Mouse (Mus musculus): Measurements from ENCODE around the gene Plekha7. TPM values are rescaled to one million over a fixed set of nuclear protein-coding genes. Genes with fewer than 3 reads are reported as not detected.

The Plekha7 gene
- total RNA-seq, 1 experiment: 38.0 TPM

- peaks cover 14% of the 10 kb centered on the region; the same call in 1 of the 2 replicates for H3K36me3 ChIP-seq (ENCODE audit: control insufficient read depth, insufficient read depth, low read length, poor library complexity, severe bottlenecking)
- DNase-seq (ENCODE audit: low read depth, low spot score): no peak
- H3K4me3 ChIP-seq (ENCODE audit: insufficient read depth in 1 of 2, low read depth in 1 of 2, low read length in 2 of 2, poor library complexity in 1 of 2, severe bottlenecking in 1 of 2): no peak overlapping the region
- no peaks in the 10 kb centered on the region for H3K9me3 ChIP-seq (ENCODE audit: control insufficient read depth, insufficient read depth, low read depth, low read length)
- peaks cover 2 to 30% of the 10 kb centered on the region in 2 experiments; a peak in 2 of 4 replicates for H3K4me1 ChIP-seq (ENCODE audit: control insufficient read depth in 2 of 2, insufficient read depth in 2 of 2, low read length in 2 of 2, poor library complexity in 1 of 2)
- no peak overlapping the region for H3K27ac ChIP-seq (ENCODE audit: insufficient read depth, low read depth, low read length, poor library complexity, severe bottlenecking)
- H3K9ac ChIP-seq (ENCODE audit: insufficient read depth, low read depth, low read length, poor library complexity, severe bottlenecking): no peak overlapping the region
- TF ChIP-seq CHD2 (IDR thresholded peaks at IDR 0.05; ENCODE audit: low read depth, low read length) (no peak), ZNF384 (IDR thresholded peaks at IDR 0.05; ENCODE audit: low read depth, low read length) (no peak), MAFK (IDR thresholded peaks at IDR 0.05; ENCODE audit: insufficient read depth, low read depth, low read length) (no peak), ZC3H11A (IDR thresholded peaks at IDR 0.05; ENCODE audit: borderline replicate concordance, low read depth, low read length) (no peak)
- in situ Hi-C loops (cut with MboI; ENCODE audit: low sequenced_read_pairs in 2 of 2, unreplicated experiment in 2 of 2): no loop called here
These were observed 120.7 kb downstream of the Plekha7 start for GRCm38 (mm10) chr7:116187521-116187920.

- H3K4me1 ChIP-seq (ENCODE audit: control insufficient read depth in 2 of 2, insufficient read depth in 2 of 2, low read length in 2 of 2, poor library complexity in 1 of 2): peaks cover 2 to 30% of the 10 kb centered on the region in 2 experiments; a peak in 2 of 4 replicates
These were observed 121.3 kb downstream of the Plekha7 start for GRCm38 (mm10) chr7:116186847-116187246.

GRCm38 (mm10) chr7:116186156-116186555 lies 122.0 kb downstream of the Plekha7 start:
- TF ChIP-seq CHD2 (IDR thresholded peaks at IDR 0.05; ENCODE audit: low read depth, low read length) (no peak), ZC3H11A (IDR thresholded peaks at IDR 0.05; ENCODE audit: borderline replicate concordance, low read depth, low read length) (no peak), MAFK (IDR thresholded peaks at IDR 0.05; ENCODE audit: insufficient read depth, low read depth, low read length) (no peak), HCFC1 (IDR thresholded peaks at IDR 0.05; ENCODE audit: borderline replicate concordance, insufficient read depth, low read length) (no peak), ZNF384 (IDR thresholded peaks at IDR 0.05; ENCODE audit: low read depth, low read length) (no peak)
- in situ Hi-C loops (cut with MboI; ENCODE audit: low sequenced_read_pairs in 2 of 2, unreplicated experiment in 2 of 2): no loop called here
- H3K36me3 ChIP-seq (ENCODE audit: control insufficient read depth, insufficient read depth, low read length, poor library complexity, severe bottlenecking): peaks cover 18% of the 10 kb centered on the region; the same call in 1 of the 2 replicates
- no peak for DNase-seq (ENCODE audit: low read depth, low spot score)
- H3K9ac ChIP-seq (ENCODE audit: insufficient read depth, low read depth, low read length, poor library complexity, severe bottlenecking): no peak overlapping the region
- H3K4me3 ChIP-seq (ENCODE audit: insufficient read depth in 1 of 2, low read depth in 1 of 2, low read length in 2 of 2, poor library complexity in 1 of 2, severe bottlenecking in 1 of 2): no peak overlapping the region
- H3K4me1 ChIP-seq (ENCODE audit: control insufficient read depth in 2 of 2, insufficient read depth in 2 of 2, low read length in 2 of 2, poor library complexity in 1 of 2): peaks cover 2 to 25% of the 10 kb centered on the region in 2 experiments; a peak in 2 of 4 replicates
- H3K27ac ChIP-seq (ENCODE audit: insufficient read depth, low read depth, low read length, poor library complexity, severe bottlenecking): no peak overlapping the region
- no peaks in the 10 kb centered on the region for H3K9me3 ChIP-seq (ENCODE audit: control insufficient read depth, insufficient read depth, low read depth, low read length)

More at GRCm38 (mm10) chr7:116186847-116187246, 121.3 kb downstream of the Plekha7 start:
- Histone ChIP-seq H3K4me3 (ENCODE audit: insufficient read depth in 1 of 2, low read depth in 1 of 2, low read length in 2 of 2, poor library complexity in 1 of 2, severe bottlenecking in 1 of 2) (no peak overlapping the region), H3K27ac (ENCODE audit: insufficient read depth, low read depth, low read length, poor library complexity, severe bottlenecking) (no peak overlapping the region), H3K36me3 (ENCODE audit: control insufficient read depth, insufficient read depth, low read length, poor library complexity, severe bottlenecking) (peaks cover 16% of the 10 kb centered on the region; the same call in 1 of the 2 replicates), H3K9me3 (ENCODE audit: control insufficient read depth, insufficient read depth, low read depth, low read length) (no peaks in the 10 kb centered on the region), H3K9ac (ENCODE audit: insufficient read depth, low read depth, low read length, poor library complexity, severe bottlenecking) (no peak overlapping the region)
- in situ Hi-C loops (cut with MboI; ENCODE audit: low sequenced_read_pairs in 2 of 2, unreplicated experiment in 2 of 2): no loop called here
- no peak for DNase-seq (ENCODE audit: low read depth, low spot score)
- TF ChIP-seq MAFK (IDR thresholded peaks at IDR 0.05; ENCODE audit: insufficient read depth, low read depth, low read length): no peak
- TF ChIP-seq CHD2 (IDR thresholded peaks at IDR 0.05; ENCODE audit: low read depth, low read length): no peak

- Histone ChIP-seq H3K36me3 (ENCODE audit: control insufficient read depth, insufficient read depth, low read length, poor library complexity, severe bottlenecking) (peaks cover 24% of the 10 kb centered on the region; the same call in 1 of the 2 replicates), H3K4me3 (ENCODE audit: insufficient read depth in 1 of 2, low read depth in 1 of 2, low read length in 2 of 2, poor library complexity in 1 of 2, severe bottlenecking in 1 of 2) (no peak overlapping the region), H3K9ac (ENCODE audit: insufficient read depth, low read depth, low read length, poor library complexity, severe bottlenecking) (no peak overlapping the region), H3K4me1 (ENCODE audit: control insufficient read depth in 2 of 2, insufficient read depth in 2 of 2, low read length in 2 of 2, poor library complexity in 1 of 2) (peaks cover 0 to 22% of the 10 kb centered on the region in 2 experiments; a peak in 2 of 4 replicates), H3K9me3 (ENCODE audit: control insufficient read depth, insufficient read depth, low read depth, low read length) (no peaks in the 10 kb centered on the region), H3K27ac (ENCODE audit: insufficient read depth, low read depth, low read length, poor library complexity, severe bottlenecking) (peak overlapping the region; percentile 33; the same call in 1 of the 2 replicates)
- in situ Hi-C loops (cut with MboI; ENCODE audit: low sequenced_read_pairs in 2 of 2, unreplicated experiment in 2 of 2): no loop called here
- TF ChIP-seq ZC3H11A (IDR thresholded peaks at IDR 0.05; ENCODE audit: borderline replicate concordance, low read depth, low read length) (no peak), MAFK (IDR thresholded peaks at IDR 0.05; ENCODE audit: insufficient read depth, low read depth, low read length) (no peak), CHD2 (IDR thresholded peaks at IDR 0.05; ENCODE audit: low read depth, low read length) (no peak), HCFC1 (IDR thresholded peaks at IDR 0.05; ENCODE audit: borderline replicate concordance, insufficient read depth, low read length) (no peak), ZNF384 (IDR thresholded peaks at IDR 0.05; ENCODE audit: low read depth, low read length) (no peak)
- DNase-seq (ENCODE audit: low read depth, low spot score): no peak
These were observed 123.7 kb downstream of the Plekha7 start for GRCm38 (mm10) chr7:116184358-116185057.

All from ES-E14 (cell line).